Mouse (Mus musculus): ENCODE data around the gene Sh3bgrl. TPM values are rescaled to one million over a fixed set of nuclear protein-coding genes. Genes with fewer than 3 reads are reported as not detected.
A peak's percentile ranks its signal among the peaks of the same experiment; 100 is the strongest.

The Sh3bgrl gene
- total and polyA plus RNA-seq, 3 experiments: 25.0 to 148 (median 82.5) TPM

DNA sequence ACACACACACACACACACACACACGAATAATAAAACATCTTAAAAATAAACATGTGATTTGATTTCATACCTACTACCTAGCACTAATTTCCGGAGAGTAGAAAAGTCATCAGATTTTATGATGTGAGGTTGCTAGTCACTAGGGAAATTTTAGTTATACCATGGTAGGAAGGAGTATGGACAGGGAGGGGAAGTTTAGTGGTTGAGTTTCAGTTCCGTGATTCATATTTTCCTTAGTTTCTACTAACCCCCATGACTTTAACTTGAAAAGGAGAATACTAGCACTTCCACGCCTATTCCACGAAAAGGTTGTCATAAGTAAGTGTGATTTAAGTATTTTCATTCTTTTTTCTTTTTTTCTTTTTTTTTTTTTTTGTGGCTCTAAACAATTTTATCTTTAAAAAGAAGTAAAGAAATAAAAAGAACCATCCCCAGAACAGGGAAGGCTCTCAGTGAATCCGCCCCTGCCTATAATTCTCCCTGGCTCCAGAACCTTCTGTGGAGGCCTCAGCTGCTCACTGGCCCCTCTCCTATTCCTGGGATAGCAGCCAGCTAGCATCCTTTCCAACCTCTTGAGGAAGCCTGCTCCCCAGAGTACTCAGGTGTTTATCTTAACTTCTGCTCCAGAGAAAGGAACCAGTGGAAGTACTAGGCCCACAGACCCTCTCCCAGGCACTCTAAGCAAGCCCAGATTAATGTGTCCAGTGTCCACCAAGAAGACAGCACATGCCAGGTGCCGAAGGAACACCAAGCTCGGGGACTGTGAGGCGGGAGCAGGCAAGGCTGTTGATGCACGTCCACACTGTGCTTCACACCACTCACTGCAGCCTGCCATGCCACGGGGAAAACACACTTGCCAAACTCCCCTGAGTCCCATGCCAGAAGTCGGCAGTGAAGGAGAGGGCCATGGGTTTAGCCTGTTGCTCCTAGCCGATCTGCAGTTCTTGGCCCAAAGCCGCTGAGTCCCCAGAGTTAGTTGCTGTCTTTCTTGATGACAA, 25.0 kb downstream of the Sh3bgrl start:
- Histone ChIP-seq H3K4me2 (ENCODE audit: insufficient read depth, low read depth, poor library complexity, severe bottlenecking) (no peak overlapping the region), H3K27ac (ENCODE audit: insufficient read depth, low read depth) (no peak overlapping the region), H3K27me3 (replicated peaks) (no peaks in the 10 kb centered on the region), H3K36me3 (replicated peaks in 1 of 2; ENCODE audit: control insufficient read depth in 1 of 2, insufficient read depth in 1 of 2, low read length in 1 of 2) (peaks cover 4 to 12% of the 10 kb centered on the region in 2 experiments), H3K9ac (ENCODE audit: insufficient read depth, low read depth) (no peak overlapping the region), H3K4me3 (replicated peaks in 1 of 3; ENCODE audit: low read depth in 2 of 3, low read length in 2 of 3, poor library complexity in 1 of 3) (no peak overlapping the region), H3K9me3 (replicated peaks; ENCODE audit: low read length) (no peaks in the 10 kb centered on the region), H3K79me2 (replicated peaks; ENCODE audit: control insufficient read depth, extremely low read depth, insufficient read depth, poor library complexity, severe bottlenecking) (0 out of 2 replicates have a peak, but pooled peaks cover 6% of the 10 kb centered on the region), H3K4me1 (ENCODE audit: control insufficient read depth in 1 of 2, insufficient read depth in 2 of 2) (peaks cover 4 to 28% of the 10 kb centered on the region in 2 experiments; a peak in 3 of 4 replicates)
- in situ Hi-C loops (cut with MboI; ENCODE audit: low pct_ligation_motif_present, low pct_unique_long_range_greater_than_20kb, low sequenced_read_pairs): no loop called here
- TF ChIP-seq UBTF (IDR thresholded peaks at IDR 0.05; ENCODE audit: low read depth, low read length) (no peak), CHD2 (IDR thresholded peaks at IDR 0.05; ENCODE audit: low read length) (no peak), NRF1 (IDR thresholded peaks at IDR 0.05; ENCODE audit: low read depth, low read length) (no peak), JUN (IDR thresholded peaks at IDR 0.05; ENCODE audit: insufficient read depth, low read depth, low read length) (peak; percentile 76), JUND (conservative IDR thresholded peaks at IDR 0.05; ENCODE audit: low read depth, low read length) (peak; percentile 91), PAX5 (IDR thresholded peaks at IDR 0.05; ENCODE audit: low read length) (no peak), USF1 (IDR thresholded peaks at IDR 0.05; ENCODE audit: low read depth, low read length) (no peak), POLR2A (IDR thresholded peaks at IDR 0.05; ENCODE audit: low read depth, low read length) (no peak), ETS1 (conservative IDR thresholded peaks at IDR 0.05; ENCODE audit: low read depth, low read length) (peak; percentile 57), ZMIZ1 (IDR thresholded peaks at IDR 0.05; ENCODE audit: low read depth, low read length) (no peak), SIN3A (IDR thresholded peaks at IDR 0.05; ENCODE audit: low read length) (no peak), EP300 (IDR thresholded peaks at IDR 0.05; ENCODE audit: low read length) (peak; percentile 94), IRF4 (IDR thresholded peaks at IDR 0.05; ENCODE audit: low read depth, low read length) (peak; percentile 81), MAFK (IDR thresholded peaks at IDR 0.05; ENCODE audit: insufficient replicate concordance, low read length) (no peak), MAX (IDR thresholded peaks at IDR 0.05; ENCODE audit: low read length) (no peak)
- DNase-seq (ENCODE audit: extremely low read depth): peak; percentile 52
- dilution Hi-C loops (cut with MboI; ENCODE audit: extremely low pct_ligation_motif_present, extremely low pct_unique_long_range_greater_than_20kb, low sequenced_read_pairs): no loop called here

DNA sequence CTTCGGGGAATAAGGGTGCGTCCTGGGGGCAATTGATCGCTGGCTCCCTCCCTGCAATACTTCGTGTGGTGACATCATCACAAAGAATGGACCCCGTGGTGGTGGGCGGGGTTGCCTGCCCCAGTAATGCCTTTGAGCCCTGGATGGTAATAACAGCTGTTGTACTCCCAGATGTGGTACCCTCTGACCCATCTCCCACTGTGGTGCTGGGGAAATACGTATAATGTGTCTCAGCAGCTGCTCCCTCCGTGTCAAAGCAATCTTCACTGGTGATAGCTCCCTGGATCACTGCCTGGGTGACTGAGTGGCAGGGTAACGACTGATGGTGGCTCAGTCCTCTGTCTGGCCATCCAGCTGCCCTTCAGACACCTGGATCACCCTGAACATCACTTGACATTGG, 26.0 kb downstream of the Sh3bgrl start:
- TF ChIP-seq JUND (conservative IDR thresholded peaks at IDR 0.05; ENCODE audit: low read depth, low read length) (no peak), RAD21 (IDR thresholded peaks at IDR 0.05; ENCODE audit: low read depth, low read length) (no peak), ELF1 (IDR thresholded peaks at IDR 0.05; ENCODE audit: low read depth, low read length) (no peak), MAFK (IDR thresholded peaks at IDR 0.05; ENCODE audit: insufficient replicate concordance, low read length) (no peak), E2F4 (IDR thresholded peaks at IDR 0.05; ENCODE audit: insufficient replicate concordance, low read depth, low read length) (no peak), TBP (conservative IDR thresholded peaks at IDR 0.05; ENCODE audit: low read depth, low read length) (no peak), HCFC1 (IDR thresholded peaks at IDR 0.05; ENCODE audit: low read depth, low read length) (no peak), ETS1 (conservative IDR thresholded peaks at IDR 0.05; ENCODE audit: low read depth, low read length) (no peak), TCF12 (IDR thresholded peaks at IDR 0.05; ENCODE audit: low read depth, low read length) (no peak), PAX5 (IDR thresholded peaks at IDR 0.05; ENCODE audit: low read length) (no peak), POLR2AphosphoS2 (IDR thresholded peaks at IDR 0.05; ENCODE audit: low read depth, low read length) (no peak), UBTF (IDR thresholded peaks at IDR 0.05; ENCODE audit: low read depth, low read length) (no peak), MYC (IDR thresholded peaks at IDR 0.05; ENCODE audit: low read depth, low read length) (no peak), ZNF384 (IDR thresholded peaks at IDR 0.05; ENCODE audit: low read depth, low read length) (no peak), RCOR1 (conservative IDR thresholded peaks at IDR 0.05; ENCODE audit: low read depth, low read length) (no peak), CTCF (conservative IDR thresholded peaks at IDR 0.05 in 1 of 2, IDR thresholded peaks at IDR 0.05 in 1 of 2; ENCODE audit: low read depth in 2 of 2, low read length in 2 of 2) (no peak), ZC3H11A (IDR thresholded peaks at IDR 0.05; ENCODE audit: low read depth, low read length) (no peak)
- H3K9ac ChIP-seq (ENCODE audit: insufficient read depth, low read depth): no peak overlapping the region
- H3K9me3 ChIP-seq (replicated peaks; ENCODE audit: low read length): no peaks in the 10 kb centered on the region
- H3K27me3 ChIP-seq (replicated peaks): no peaks in the 10 kb centered on the region
- dilution Hi-C loops (cut with MboI; ENCODE audit: extremely low pct_ligation_motif_present, extremely low pct_unique_long_range_greater_than_20kb, low sequenced_read_pairs): no loop called here
- no peak overlapping the region for H3K4me2 ChIP-seq (ENCODE audit: insufficient read depth, low read depth, poor library complexity, severe bottlenecking)
- peaks cover 4 to 28% of the 10 kb centered on the region in 2 experiments; a peak in 3 of 4 replicates for H3K4me1 ChIP-seq (ENCODE audit: control insufficient read depth in 1 of 2, insufficient read depth in 2 of 2)
- in situ Hi-C loops (cut with MboI; ENCODE audit: low pct_ligation_motif_present, low pct_unique_long_range_greater_than_20kb, low sequenced_read_pairs): no loop called here
- peaks cover 4 to 12% of the 10 kb centered on the region in 2 experiments for H3K36me3 ChIP-seq (replicated peaks in 1 of 2; ENCODE audit: control insufficient read depth in 1 of 2, insufficient read depth in 1 of 2, low read length in 1 of 2)
- DNase-seq (ENCODE audit: extremely low read depth): no peak
- no peak overlapping the region for H3K27ac ChIP-seq (ENCODE audit: insufficient read depth, low read depth)
- no peak overlapping the region for H3K4me3 ChIP-seq (replicated peaks in 1 of 3; ENCODE audit: low read depth in 2 of 3, low read length in 2 of 3, poor library complexity in 1 of 3)
- H3K79me2 ChIP-seq (replicated peaks; ENCODE audit: control insufficient read depth, extremely low read depth, insufficient read depth, poor library complexity, severe bottlenecking): 0 out of 2 replicates have a peak, but pooled peaks cover 6% of the 10 kb centered on the region

Measured in CH12.LX (cell line).